Mouse (Mus musculus) neural tube, embryonic 11.5 days (tissue): ENCODE data around the gene Fign. TPM values are rescaled to one million over a fixed set of nuclear protein-coding genes. Genes with fewer than 3 reads are reported as not detected.

Experiments used
- ATAC-seq: fragments of 200-750 bp; cut with Nextera tagmentation; 2 replicates; pipeline ENCODE4 v1.8.0; 2017; ENCODE audit warnings: moderate number of reproducible peaks, mild to moderate bottlenecking, moderate TSS enrichment, moderate library complexity; ENCODE audit not compliant: insufficient read depth, low FRiP score, low TSS enrichment
- DNase-seq: peaks from one replicate; pipeline ENCODE4 v3.0.0-alpha.2; 2015; ENCODE audit warnings: low spot score
- H3K27ac ChIP-seq: fragments of 300-500 bp; sonication (generic); 2 replicates; pipeline ENCODE4 v1.5.1; 2014; ENCODE audit warnings: low read depth, mild to moderate bottlenecking, low read length
- H3K27me3 ChIP-seq: fragments of 300-500 bp; sonication (generic); 2 replicates; pipeline ENCODE4 v1.6.1; 2014; ENCODE audit warnings: mild to moderate bottlenecking, low read length, mixed read lengths; ENCODE audit not compliant: control insufficient read depth, insufficient read depth
- H3K36me3 ChIP-seq: fragments of 300-500 bp; sonication (generic); 2 replicates; pipeline ENCODE4 v1.6.1; 2014; ENCODE audit warnings: mild to moderate bottlenecking, low read length, moderate library complexity, mixed read lengths; ENCODE audit not compliant: control insufficient read depth, insufficient read depth
- H3K4me1 ChIP-seq: fragments of 300-500 bp; sonication (generic); 2 replicates; pipeline ENCODE4 v1.6.1; 2014; ENCODE audit warnings: low read length, mixed read lengths; ENCODE audit not compliant: control insufficient read depth, insufficient read depth
- H3K4me2 ChIP-seq: fragments of 300-500 bp; sonication (generic); 2 replicates; pipeline ENCODE4 v1.6.1; 2014; ENCODE audit warnings: low read depth, mild to moderate bottlenecking, moderate library complexity
- H3K4me3 ChIP-seq: fragments of 300-500 bp; sonication (generic); 2 replicates; pipeline ENCODE4 v1.5.1; 2014; ENCODE audit warnings: low read depth, low read length
- H3K9ac ChIP-seq: fragments of 300-500 bp; sonication (generic); 2 replicates; pipeline ENCODE4 v1.6.1; 2014; ENCODE audit warnings: mild to moderate bottlenecking, low read length
- H3K9me3 ChIP-seq: fragments of 300-500 bp; sonication (generic); 2 replicates; pipeline ENCODE4 v1.6.1; 2016; ENCODE audit warnings: low read length; ENCODE audit not compliant: control insufficient read depth
- WGBS: fragments of 180-500 bp; shearing (Covaris S2); extraction: QIAGEN DNeasy Blood & Tissue Kit; methylation state at CpG from one replicate; pipeline ENCODE4 v1.1.7; 2014; 5-methylcytosine and 5-hydroxymethylcytosine counted together
- polyA plus RNA-seq: library from polyadenylated mRNA; unstranded; fragments of >200 nt; fragmentation: Nextera tagmentation; extraction: Ambion mirVana; gene quantifications from 2 replicates; pipeline ENCODE4 v1.2.1, GENCODE M21; 2014

Fign gene
- polyA plus RNA-seq, 1 experiment from 2014 or later, result 18.1 TPM

- H3K9me3 ChIP-seq, result no peaks in the 10 kb centered on the region
- DNase-seq, result no peak
- H3K9ac ChIP-seq, result peak overlapping the region; percentile 96
- H3K27ac ChIP-seq, result no peak overlapping the region
- H3K4me2 ChIP-seq, result peak overlapping the region; percentile 75
- 0% methylated on average over 12 of the region's 12 CpGs for WGBS
- no peaks in the 10 kb centered on the region for H3K27me3 ChIP-seq
- no peaks in the 10 kb centered on the region for H3K36me3 ChIP-seq
- no peak for ATAC-seq
- H3K4me1 ChIP-seq, result peaks cover 7% of the 10 kb centered on the region; the same call in 1 of the 2 replicates
- H3K4me3 ChIP-seq, result peak overlapping the region; percentile 76
These were observed 972 bp downstream of the Fign start for GRCm38 (mm10) chr2:64096721-64097411.

GRCm38 (mm10) chr2:64096176-64096575 is 1.7 kb downstream of the Fign start:
- Histone ChIP-seq H3K9me3 (no peaks in the 10 kb centered on the region), H3K4me3 (peak overlapping the region; percentile 76), H3K4me1 (peaks cover 7% of the 10 kb centered on the region; the same call in 1 of the 2 replicates), H3K36me3 (no peaks in the 10 kb centered on the region), H3K27ac (no peak overlapping the region), H3K9ac (no peak overlapping the region), H3K4me2 (peak overlapping the region; percentile 75), H3K27me3 (no peaks in the 10 kb centered on the region)
- no peak for ATAC-seq
- 33% methylated on average over 5 of the region's 5 CpGs for WGBS
- DNase-seq, result no peak

GRCm38 (mm10) chr2:64095561-64095960 is 2.3 kb downstream of the Fign start:
- H3K9ac ChIP-seq, result peak overlapping the region; percentile 5; the same call in 1 of the 2 replicates
- no peak for DNase-seq
- H3K27me3 ChIP-seq, result no peaks in the 10 kb centered on the region

GRCm38 (mm10) chr2:64093087-64093486 is 4.8 kb downstream of the Fign start:
- Histone ChIP-seq H3K4me2 (no peak overlapping the region), H3K4me3 (no peak overlapping the region), H3K36me3 (no peaks in the 10 kb centered on the region), H3K27ac (no peak overlapping the region), H3K9ac (no peak overlapping the region), H3K27me3 (no peaks in the 10 kb centered on the region), H3K4me1 (peaks cover 7% of the 10 kb centered on the region; the same call in 1 of the 2 replicates), H3K9me3 (no peaks in the 10 kb centered on the region)
- 60% methylated on average over 6 of the region's 6 CpGs for WGBS
- ATAC-seq (no peak), DNase-seq (no peak)

More at GRCm38 (mm10) chr2:64095561-64095960, 2.3 kb downstream of the Fign start:
- Histone ChIP-seq H3K9me3 (no peaks in the 10 kb centered on the region), H3K4me1 (peaks cover 7% of the 10 kb centered on the region; the same call in 1 of the 2 replicates), H3K27ac (peak overlapping the region; percentile 58; the same call in 1 of the 2 replicates), H3K36me3 (no peaks in the 10 kb centered on the region), H3K4me2 (peak overlapping the region; percentile 75), H3K4me3 (peak overlapping the region; percentile 76)
- ATAC-seq, result no peak
- 11% methylated on average over 5 of the region's 5 CpGs for WGBS

DNA sequence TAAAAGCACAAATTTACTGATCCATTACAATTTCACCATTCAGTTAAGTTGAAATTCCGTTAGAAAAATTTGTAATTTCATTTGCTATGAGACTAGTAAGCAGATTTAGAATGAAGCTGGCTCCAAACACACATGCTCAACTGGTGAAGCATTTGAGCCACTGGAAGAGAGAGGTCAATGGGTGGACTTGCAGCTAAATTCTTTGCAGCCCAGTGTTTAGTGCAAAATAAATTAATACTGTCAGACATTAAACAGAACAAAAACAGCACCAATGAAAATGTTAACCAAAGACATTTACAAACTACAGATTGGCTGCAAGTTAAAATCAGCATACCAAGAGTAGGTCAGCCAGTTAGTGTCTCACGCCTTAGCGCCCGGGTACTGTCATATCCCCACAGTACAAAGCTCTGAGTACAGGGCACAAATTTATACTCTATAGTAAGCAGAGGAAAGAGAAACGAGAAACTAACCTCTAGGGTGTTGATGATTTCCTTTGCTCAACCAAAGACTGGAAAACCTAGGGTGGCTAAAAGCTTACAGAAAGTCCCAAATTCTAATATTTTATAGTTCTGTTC is 13.9 kb downstream of the Fign start:
- Histone ChIP-seq H3K27ac (no peak overlapping the region), H3K4me1 (peaks cover 4% of the 10 kb centered on the region; the same call in 1 of the 2 replicates), H3K9ac (no peak overlapping the region), H3K4me2 (no peak overlapping the region), H3K9me3 (no peaks in the 10 kb centered on the region), H3K4me3 (no peak overlapping the region), H3K27me3 (no peaks in the 10 kb centered on the region), H3K36me3 (no peaks in the 10 kb centered on the region)
- WGBS, result 71% methylated on average over 5 of the region's 5 CpGs
- no peak for ATAC-seq
- no peak for DNase-seq

DNA sequence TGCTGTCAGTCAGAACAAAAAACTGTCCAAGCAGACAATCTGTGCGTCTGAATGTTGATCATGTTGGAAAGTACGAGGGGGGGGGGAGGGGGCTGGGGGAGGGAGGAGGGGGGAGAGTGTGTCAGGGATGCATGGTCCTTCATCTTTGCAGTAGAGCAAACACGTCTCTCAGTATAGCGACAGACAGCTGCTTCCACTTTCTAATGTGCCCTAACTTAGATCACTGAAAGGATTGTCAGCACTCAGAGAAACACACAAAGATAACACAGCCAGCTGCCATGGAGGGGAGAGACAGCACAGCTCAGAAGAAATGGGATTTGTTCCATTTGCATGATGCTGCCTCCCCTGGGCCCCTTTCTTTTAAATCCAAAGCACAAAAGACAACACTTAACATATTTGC is 18.1 kb downstream of the Fign start:
- no peaks in the 10 kb centered on the region for H3K27me3 ChIP-seq
- no peaks in the 10 kb centered on the region for H3K36me3 ChIP-seq
- H3K4me3 ChIP-seq, result no peak overlapping the region
- H3K4me1 ChIP-seq, result peaks cover 19% of the 10 kb centered on the region
- ATAC-seq, result peak; percentile 43; the same call in 1 of the 2 replicates
- 9% methylated on average over 3 of the region's 4 CpGs for WGBS
- H3K9ac ChIP-seq, result no peak overlapping the region; the same call in 1 of the 2 replicates
- H3K4me2 ChIP-seq, result no peak overlapping the region
- H3K9me3 ChIP-seq, result no peaks in the 10 kb centered on the region
- no peak overlapping the region for H3K27ac ChIP-seq
- no peak for DNase-seq

GRCm38 (mm10) chr2:64078551-64078950 is 19.3 kb downstream of the Fign start:
- Histone ChIP-seq H3K27ac (no peak overlapping the region), H3K9ac (no peak overlapping the region), H3K9me3 (no peaks in the 10 kb centered on the region), H3K4me3 (no peak overlapping the region), H3K4me2 (no peak overlapping the region), H3K27me3 (no peaks in the 10 kb centered on the region), H3K4me1 (peaks cover 28% of the 10 kb centered on the region), H3K36me3 (no peaks in the 10 kb centered on the region)
- WGBS, result 85% methylated on average over 3 of the region's 3 CpGs
- ATAC-seq (no peak), DNase-seq (no peak)

DNA sequence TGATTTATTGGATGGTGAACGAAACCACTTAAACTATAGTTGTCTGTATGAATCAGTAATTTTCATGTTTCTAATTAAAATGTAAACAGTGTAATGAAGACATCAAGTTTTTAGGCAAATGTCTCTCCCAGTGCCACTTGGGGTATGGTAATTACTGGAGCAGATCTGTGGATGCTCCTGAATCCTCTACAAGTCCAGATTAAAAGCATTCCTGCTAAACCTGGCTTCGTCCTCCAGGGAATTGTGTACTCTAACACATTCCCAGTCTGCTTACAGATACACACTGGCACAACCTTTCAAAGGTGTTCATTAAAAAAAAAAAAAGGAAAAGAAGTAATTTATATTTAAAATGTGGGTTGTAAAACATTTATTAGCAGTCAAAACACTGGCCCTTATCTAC is 20.0 kb downstream of the Fign start:
- DNase-seq (no peak), ATAC-seq (no peak)
- WGBS, result 84% methylated on average over 2 of the region's 2 CpGs
- Histone ChIP-seq H3K27ac (no peak overlapping the region), H3K36me3 (no peaks in the 10 kb centered on the region), H3K9ac (no peak overlapping the region), H3K4me2 (no peak overlapping the region), H3K4me3 (no peak overlapping the region), H3K9me3 (no peaks in the 10 kb centered on the region), H3K4me1 (peaks cover 31% of the 10 kb centered on the region), H3K27me3 (no peaks in the 10 kb centered on the region)

DNA sequence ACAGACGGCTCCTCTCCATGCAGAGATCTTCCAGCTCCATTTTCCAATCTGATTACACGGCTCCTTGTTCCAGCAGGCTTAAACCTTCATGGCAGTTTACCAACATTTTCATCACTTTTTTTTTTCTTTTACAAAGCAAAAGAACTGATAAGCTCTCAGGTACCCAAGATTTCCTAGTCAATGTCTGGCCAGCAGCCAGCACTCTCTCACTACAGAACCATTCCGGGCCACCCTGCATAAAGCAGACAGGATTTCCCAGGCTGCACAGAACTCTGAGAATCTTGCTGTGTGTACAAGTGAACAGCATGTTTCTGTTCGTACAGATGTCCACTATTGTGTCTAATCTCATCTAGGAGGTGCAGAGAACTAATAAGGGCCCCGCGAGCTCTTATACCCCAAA is 22.0 kb downstream of the Fign start:
- no peak for DNase-seq
- ATAC-seq, result no peak
- 62% methylated on average over 6 of the region's 6 CpGs for WGBS
- H3K9ac ChIP-seq, result no peak overlapping the region
- H3K4me2 ChIP-seq, result no peak overlapping the region
- H3K4me1 ChIP-seq, result peaks cover 38% of the 10 kb centered on the region
- H3K36me3 ChIP-seq, result no peaks in the 10 kb centered on the region
- H3K27me3 ChIP-seq, result no peaks in the 10 kb centered on the region
- H3K4me3 ChIP-seq, result no peak overlapping the region
- no peaks in the 10 kb centered on the region for H3K9me3 ChIP-seq
- no peak overlapping the region for H3K27ac ChIP-seq
